Mouse (Mus musculus): ENCODE data around the gene Slc35b3. TPM values are rescaled to one million over a fixed set of nuclear protein-coding genes. Genes with fewer than 3 reads are reported as not detected.

The Slc35b3 gene
- polyA plus RNA-seq, 1 experiment from 2014 or later: 27.8 TPM

GRCm38 (mm10) chr13:38914771-38915170, 45.9 kb downstream of the Slc35b3 start:
- no peak overlapping the region for H3K27ac ChIP-seq (replicated peaks in 1 of 2; ENCODE audit: control insufficient read depth in 1 of 2, insufficient read depth in 1 of 2, low read depth in 2 of 2, low read length in 2 of 2)
- WGBS: 84% methylated on average over 6 of the region's 6 CpGs
- ATAC-seq (ENCODE audit: insufficient number of reproducible peaks, insufficient read depth, low FRiP score, low read depth): no peak

GRCm38 (mm10) chr13:38892364-38892763, 68.3 kb downstream of the Slc35b3 start:
- H3K4me1 ChIP-seq (ENCODE audit: control insufficient read depth in 2 of 2, insufficient read depth in 2 of 2, low read length in 2 of 2): no peaks in the 10 kb centered on the region
- H3K9me3 ChIP-seq (ENCODE audit: control insufficient read depth, low read length): no peaks in the 10 kb centered on the region
- no peaks in the 10 kb centered on the region for H3K36me3 ChIP-seq (ENCODE audit: control insufficient read depth, insufficient read depth, low read length)
- H3K27ac ChIP-seq (replicated peaks in 1 of 2; ENCODE audit: control insufficient read depth in 1 of 2, insufficient read depth in 1 of 2, low read depth in 2 of 2, low read length in 2 of 2): no peak overlapping the region
- no peak overlapping the region for H3K9ac ChIP-seq (ENCODE audit: low read length)
- no peaks in the 10 kb centered on the region for H3K27me3 ChIP-seq (ENCODE audit: control insufficient read depth, insufficient read depth, low read length)
- WGBS: 77% methylated on average over 3 of the region's 3 CpGs
- ATAC-seq (ENCODE audit: insufficient number of reproducible peaks, insufficient read depth, low FRiP score, low read depth): no peak
- no peak overlapping the region for H3K4me2 ChIP-seq (ENCODE audit: low read length)
- no peak overlapping the region for H3K4me3 ChIP-seq (ENCODE audit: control insufficient read depth in 1 of 2, insufficient read depth in 1 of 2, low read depth in 1 of 2, low read length in 2 of 2)

More at GRCm38 (mm10) chr13:38914771-38915170, 45.9 kb downstream of the Slc35b3 start:
- Histone ChIP-seq H3K27me3 (ENCODE audit: control insufficient read depth, insufficient read depth, low read length) (no peaks in the 10 kb centered on the region), H3K9me3 (ENCODE audit: control insufficient read depth, low read length) (no peaks in the 10 kb centered on the region), H3K36me3 (ENCODE audit: control insufficient read depth, insufficient read depth, low read length) (no peaks in the 10 kb centered on the region), H3K4me3 (ENCODE audit: control insufficient read depth in 1 of 2, insufficient read depth in 1 of 2, low read depth in 1 of 2, low read length in 2 of 2) (no peak overlapping the region), H3K4me2 (ENCODE audit: low read length) (no peak overlapping the region), H3K4me1 (ENCODE audit: control insufficient read depth in 2 of 2, insufficient read depth in 2 of 2, low read length in 2 of 2) (no peaks in the 10 kb centered on the region), H3K9ac (ENCODE audit: low read length) (no peak overlapping the region)
